Mouse (Mus musculus) heart, embryonic 10.5 days (tissue): ENCODE results near the gene Unkl. TPM values are rescaled to one million over a fixed set of nuclear protein-coding genes. Genes with fewer than 3 reads are reported as not detected.

Experiments used
- DNase-seq: peaks from one replicate; pipeline ENCODE4 v3.0.0-alpha.2; 2017; ENCODE audit warnings: low spot score
- H3K27ac ChIP-seq: fragments of 300-500 bp; sonication (generic); 2 replicates; pipeline ENCODE4 v1.5.1; 2016; ENCODE audit warnings: mild to moderate bottlenecking
- H3K27me3 ChIP-seq: fragments of 300-500 bp; sonication (generic); 2 replicates; pipeline ENCODE4 v1.6.1; 2016; ENCODE audit warnings: mild to moderate bottlenecking; ENCODE audit not compliant: poor library complexity, insufficient read depth, severe bottlenecking
- H3K36me3 ChIP-seq: fragments of 300-500 bp; sonication (generic); 2 replicates; pipeline ENCODE4 v1.6.1; 2016; ENCODE audit warnings: mild to moderate bottlenecking, moderate library complexity
- H3K4me1 ChIP-seq: fragments of 300-500 bp; sonication (generic); 2 replicates; pipeline ENCODE4 v1.6.1; 2016; ENCODE audit warnings: mild to moderate bottlenecking
- H3K4me3 ChIP-seq: fragments of 300-500 bp; sonication (generic); 2 replicates; pipeline ENCODE4 v1.5.1; 2016; ENCODE audit warnings: mild to moderate bottlenecking, moderate library complexity
- H3K9me3 ChIP-seq: fragments of 300-500 bp; sonication (generic); 2 replicates; pipeline ENCODE4 v1.6.1; 2016; ENCODE audit warnings: mild to moderate bottlenecking, moderate library complexity
- WGBS: fragments of 180-500 bp; shearing (Covaris S2); methylation state at CpG from one replicate; pipeline ENCODE4 v1.1.7; 2016; 5-methylcytosine and 5-hydroxymethylcytosine counted together
- polyA plus RNA-seq: library from polyadenylated mRNA; unstranded; fragments of >200 nt; fragmentation: Nextera tagmentation; extraction: Ambion mirVana; gene quantifications from 2 replicates; pipeline ENCODE4 v1.2.1, GENCODE M21; 2016

Unkl gene
- polyA plus RNA-seq, 1 experiment from 2014 or later, result 7.4 TPM

DNA sequence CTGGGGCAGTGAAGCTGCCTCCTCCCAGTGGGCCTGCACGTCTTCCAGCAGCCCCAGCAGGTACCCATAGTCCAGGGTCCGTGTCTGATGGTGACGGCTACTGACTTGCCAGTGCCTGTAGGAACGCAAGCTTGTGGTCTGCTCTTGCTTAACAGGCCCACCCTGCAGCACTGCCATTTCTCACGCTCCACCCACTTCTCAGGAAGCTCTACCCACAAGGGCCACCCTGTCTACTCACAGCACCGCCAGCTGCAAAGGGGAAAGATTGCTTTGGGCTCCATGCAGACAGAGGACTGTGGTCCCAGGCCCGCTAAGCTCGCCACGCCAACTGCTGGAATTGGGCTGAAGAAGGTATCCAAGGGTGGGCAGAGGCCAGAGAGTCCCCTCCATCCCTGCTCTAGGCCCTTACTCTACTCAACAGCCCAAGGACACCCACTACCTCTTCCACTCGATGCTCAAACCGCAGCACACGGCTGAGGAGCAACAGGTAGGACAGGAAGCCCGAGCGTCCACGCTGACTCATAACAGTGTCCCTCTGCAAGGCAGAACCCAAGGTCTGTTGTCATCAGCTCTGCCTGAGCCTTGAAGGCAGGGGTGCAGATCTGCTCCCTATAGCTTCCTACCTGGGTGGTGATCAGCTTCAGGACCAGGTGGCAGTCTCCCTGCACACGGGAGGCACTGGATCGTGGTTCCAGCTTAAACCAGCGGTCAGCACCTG, 60.0 kb downstream of the Unkl start:
- H3K27me3 ChIP-seq, result peaks cover 68% of the 10 kb centered on the region
- no peaks in the 10 kb centered on the region for H3K9me3 ChIP-seq
- peaks cover 25% of the 10 kb centered on the region for H3K36me3 ChIP-seq
- no peak overlapping the region for H3K4me3 ChIP-seq
- no peak for DNase-seq
- peaks cover 5% of the 10 kb centered on the region; the same call in 1 of the 2 replicates for H3K4me1 ChIP-seq
- no peak overlapping the region for H3K27ac ChIP-seq
- WGBS, result 70% methylated on average over 18 of the region's 18 CpGs

DNA sequence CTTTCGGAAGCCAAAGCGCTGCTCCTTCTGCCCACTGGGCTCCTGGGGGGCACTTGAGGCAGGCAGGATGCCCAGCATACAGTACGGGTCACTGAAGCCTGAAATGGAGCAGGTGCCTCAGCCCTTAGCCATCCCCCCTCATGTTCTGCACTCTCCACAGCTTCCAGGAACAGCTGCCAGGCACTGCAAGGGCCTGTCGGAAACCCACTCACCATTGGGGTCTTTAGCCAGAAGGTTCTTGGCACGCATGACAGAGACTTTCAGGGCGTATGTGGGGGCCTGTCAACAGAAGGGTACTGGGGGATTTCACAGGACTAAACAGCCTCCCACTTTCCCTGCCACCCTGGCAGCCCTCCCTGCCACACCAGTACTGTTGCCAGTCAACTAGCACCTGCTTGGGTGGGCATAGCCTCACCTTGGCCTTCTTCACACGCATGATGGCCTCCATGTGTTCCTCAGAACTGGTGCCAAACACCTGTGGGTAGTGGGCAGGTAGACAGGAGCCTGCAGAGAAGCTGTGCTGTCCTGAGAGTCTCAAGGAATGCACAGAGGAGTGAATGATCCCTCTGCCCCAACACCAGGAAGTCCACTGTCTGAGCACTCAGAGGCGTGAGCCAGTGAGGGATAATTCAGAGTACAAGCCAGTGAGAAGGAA, 62.1 kb downstream of the Unkl start:
- H3K36me3 ChIP-seq, result peaks cover 4% of the 10 kb centered on the region; the same call in 1 of the 2 replicates
- 80% methylated on average over 8 of the region's 8 CpGs for WGBS
- H3K27ac ChIP-seq, result no peak overlapping the region
- H3K4me3 ChIP-seq, result no peak overlapping the region
- H3K9me3 ChIP-seq, result no peaks in the 10 kb centered on the region
- H3K4me1 ChIP-seq, result peaks cover 7% of the 10 kb centered on the region
- no peak for DNase-seq
- peaks cover 89% of the 10 kb centered on the region for H3K27me3 ChIP-seq

- Histone ChIP-seq H3K27me3 (peaks cover 93% of the 10 kb centered on the region), H3K27ac (no peak overlapping the region), H3K4me1 (peaks cover 21% of the 10 kb centered on the region), H3K36me3 (no peaks in the 10 kb centered on the region), H3K9me3 (no peaks in the 10 kb centered on the region), H3K4me3 (no peak overlapping the region)
- DNase-seq, result no peak
- 41% methylated on average over 3 of the region's 3 CpGs for WGBS
Measured at GRCm38 (mm10) chr17:25252643-25253042, 64.4 kb downstream of the Unkl start.

DNA sequence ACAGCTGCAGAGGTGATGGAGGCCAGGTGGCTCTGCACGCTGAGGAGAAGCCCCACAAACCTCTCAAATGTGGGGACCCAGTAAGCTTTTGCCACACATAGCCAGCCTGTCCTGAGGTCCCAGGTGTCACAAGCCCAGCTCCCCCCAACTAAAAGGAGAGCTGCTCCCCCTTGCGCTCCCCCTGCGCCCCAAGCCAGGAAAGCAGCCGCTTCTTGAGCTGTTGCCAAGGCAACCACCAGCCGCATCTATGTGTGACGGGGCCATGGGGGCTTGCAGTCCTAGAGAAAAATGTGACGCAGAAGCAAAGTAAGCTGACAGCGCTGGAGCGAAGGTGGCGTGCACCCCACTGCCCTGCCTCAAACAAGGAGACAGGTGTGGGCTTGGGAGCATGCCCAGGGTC, 65.6 kb downstream of the Unkl start:
- H3K9me3 ChIP-seq, result no peaks in the 10 kb centered on the region
- H3K36me3 ChIP-seq, result peaks cover 7% of the 10 kb centered on the region; the same call in 1 of the 2 replicates
- peaks cover 83% of the 10 kb centered on the region for H3K27me3 ChIP-seq
- DNase-seq, result no peak
- peaks cover 21% of the 10 kb centered on the region for H3K4me1 ChIP-seq
- no peak overlapping the region for H3K4me3 ChIP-seq
- H3K27ac ChIP-seq, result no peak overlapping the region
- WGBS, result 42% methylated on average over 10 of the region's 10 CpGs

GRCm38 (mm10) chr17:25255110-25255509, 66.9 kb downstream of the Unkl start:
- DNase-seq, result no peak
- 0 out of 2 replicates have a peak overlapping the region, but pooled peaks have one; percentile 61 for H3K4me3 ChIP-seq
- no peaks in the 10 kb centered on the region for H3K9me3 ChIP-seq
- WGBS, result 48% methylated on average over 2 of the region's 2 CpGs
- peaks cover 20% of the 10 kb centered on the region for H3K36me3 ChIP-seq
- H3K27me3 ChIP-seq, result peaks cover 75% of the 10 kb centered on the region
- H3K4me1 ChIP-seq, result peaks cover 21% of the 10 kb centered on the region
- H3K27ac ChIP-seq, result peak overlapping the region; percentile 59; the same call in 1 of the 2 replicates

GRCm38 (mm10) chr17:25256140-25256754, 68.0 kb downstream of the Unkl start, which contains the start of gene Baiap3:
Gene Baiap3 (minus strand): TSS chr17:25256364.
- Histone ChIP-seq H3K4me1 (peaks cover 21% of the 10 kb centered on the region), H3K27me3 (peaks cover 64% of the 10 kb centered on the region), H3K4me3 (peak within 1 kb of the TSS; percentile 61), H3K36me3 (peaks cover 25% of the 10 kb centered on the region), H3K27ac (peak within 1 kb of the TSS; percentile 59), H3K9me3 (no peaks in the 10 kb centered on the region)
- 3% methylated on average over 35 of the region's 35 CpGs for WGBS
- DNase-seq, result no peak

DNA sequence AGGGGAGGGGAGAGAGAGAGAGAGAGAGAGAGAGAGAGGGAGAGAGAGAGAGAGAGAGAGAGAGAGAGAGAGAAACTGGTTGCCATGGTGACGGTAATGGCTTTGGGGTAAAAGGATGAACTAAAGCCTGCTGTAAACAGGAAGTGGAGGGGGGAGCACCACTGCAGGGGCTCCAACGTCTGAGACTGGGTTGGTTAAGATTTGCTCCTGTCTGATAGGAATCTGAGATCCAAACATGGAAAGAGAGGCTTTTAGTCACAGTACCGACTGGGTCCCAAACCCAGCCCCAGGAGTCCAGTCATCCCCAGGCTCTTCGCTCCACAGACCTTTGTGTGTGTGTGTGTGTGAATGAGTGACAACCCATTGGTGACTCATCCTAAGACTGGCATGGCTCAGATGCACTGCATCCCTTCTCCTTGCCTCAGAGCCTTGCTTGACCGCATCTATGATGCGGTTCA, 69.6 kb downstream of the Unkl start:
- Histone ChIP-seq H3K4me1 (peaks cover 21% of the 10 kb centered on the region), H3K9me3 (no peaks in the 10 kb centered on the region), H3K27me3 (peaks cover 48% of the 10 kb centered on the region), H3K4me3 (no peak overlapping the region), H3K36me3 (peaks cover 31% of the 10 kb centered on the region), H3K27ac (no peak overlapping the region)
- no peak for DNase-seq
- WGBS, result 54% methylated on average over 6 of the region's 6 CpGs

DNA sequence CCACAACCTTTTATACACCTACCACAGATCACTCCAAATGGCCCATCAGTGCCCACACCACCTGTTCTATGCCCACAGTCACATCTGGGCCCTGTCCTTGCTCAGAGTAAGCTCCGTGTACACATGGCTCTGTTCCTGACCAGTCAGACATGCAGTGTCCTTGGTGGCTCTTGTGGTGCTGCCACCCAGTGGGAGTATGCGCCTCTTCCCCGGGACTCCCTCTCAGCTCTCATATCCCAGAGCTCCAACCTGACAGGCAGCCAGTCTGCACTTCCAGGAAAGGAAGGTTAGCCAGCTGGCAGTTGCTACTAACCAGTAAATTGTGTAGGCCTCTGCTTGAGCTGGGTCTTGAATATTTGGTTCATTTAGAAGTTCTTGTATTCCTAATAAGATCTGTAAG, 76.3 kb downstream of the Unkl start:
- no peak for DNase-seq
- Histone ChIP-seq H3K27me3 (no peaks in the 10 kb centered on the region), H3K27ac (no peak overlapping the region), H3K4me3 (no peak overlapping the region), H3K4me1 (peaks cover under 1% of the 10 kb centered on the region; the same call in 1 of the 2 replicates), H3K9me3 (no peaks in the 10 kb centered on the region), H3K36me3 (peaks cover 84% of the 10 kb centered on the region)
- WGBS, result 68% methylated on average over 3 of the region's 3 CpGs

GRCm38 (mm10) chr17:25270795-25271335, 82.7 kb downstream of the Unkl start:
- H3K27me3 ChIP-seq, result no peaks in the 10 kb centered on the region
- WGBS, result 72% methylated on average over 2 of the region's 2 CpGs
- H3K4me1 ChIP-seq, result peaks cover 31% of the 10 kb centered on the region
- H3K27ac ChIP-seq, result no peak overlapping the region
- H3K9me3 ChIP-seq, result no peaks in the 10 kb centered on the region
- H3K4me3 ChIP-seq, result peak overlapping the region; percentile 98
- H3K36me3 ChIP-seq, result peaks cover 45% of the 10 kb centered on the region
- no peak for DNase-seq

GRCm38 (mm10) chr17:25272326-25272725, 84.1 kb downstream of the Unkl start:
- Histone ChIP-seq H3K27ac (peak overlapping the region; percentile 100), H3K27me3 (no peaks in the 10 kb centered on the region), H3K36me3 (peaks cover 30% of the 10 kb centered on the region), H3K4me3 (peak overlapping the region; percentile 98), H3K4me1 (peaks cover 31% of the 10 kb centered on the region), H3K9me3 (no peaks in the 10 kb centered on the region)
- DNase-seq, result no peak
- WGBS, result under 1% methylated on average over 10 of the region's 10 CpGs

DNA sequence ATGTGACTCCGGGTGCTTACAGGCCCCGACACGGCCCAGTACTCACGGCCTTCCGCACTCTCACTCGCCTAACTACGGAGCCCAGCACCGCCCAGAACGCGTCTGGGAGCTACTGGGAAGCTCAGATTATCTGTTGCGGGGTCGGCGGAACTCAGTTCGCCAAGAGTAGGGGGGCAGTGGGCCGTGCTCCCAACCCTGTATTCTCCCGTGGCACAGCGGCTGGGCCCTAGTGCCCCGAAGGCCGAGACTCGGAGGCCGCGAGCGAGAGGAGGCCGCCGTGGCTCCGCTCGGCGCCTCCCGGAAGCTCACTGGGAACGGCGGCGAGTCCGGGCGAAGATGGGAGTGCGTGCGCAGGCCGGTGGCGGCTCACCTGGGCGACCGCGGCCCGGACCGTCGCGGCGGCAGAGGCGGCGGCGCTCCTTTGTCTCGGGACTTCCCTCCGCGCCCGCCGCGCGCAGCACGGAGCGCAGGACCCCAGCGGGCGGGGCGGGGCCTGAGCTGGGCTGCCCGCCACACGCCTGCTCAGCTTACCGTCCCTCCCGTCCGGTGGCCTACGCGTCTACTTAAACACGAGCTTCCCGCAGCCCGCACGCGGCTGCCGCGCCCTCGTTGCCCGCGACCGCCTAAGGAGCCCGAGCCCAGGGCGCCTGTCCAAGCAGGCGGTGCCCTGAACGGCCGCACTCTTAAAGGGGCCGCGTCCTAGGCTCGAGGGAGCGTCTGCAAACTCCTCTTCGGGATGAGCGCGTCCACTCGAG, 84.9 kb downstream of the Unkl start:
- H3K9me3 ChIP-seq, result no peaks in the 10 kb centered on the region
- peak overlapping the region; percentile 100 for H3K27ac ChIP-seq
- WGBS, result 0% methylated on average over 90 of the region's 92 CpGs
- peaks cover 31% of the 10 kb centered on the region for H3K4me1 ChIP-seq
- peaks cover 22% of the 10 kb centered on the region for H3K36me3 ChIP-seq
- H3K4me3 ChIP-seq, result peak overlapping the region; percentile 98
- peak; percentile 94 for DNase-seq
- no peaks in the 10 kb centered on the region for H3K27me3 ChIP-seq
